Mouse (Mus musculus): Measurements from ENCODE around the gene Vav1.

GRCm38 (mm10) chr17:57273846-57274245 is 5.1 kb upstream of the Vav1 start:
- no peak for TF ChIP-seq EP300 (optimal IDR thresholded peaks at IDR 0.05)
- no peak for TF ChIP-seq CTCF (IDR thresholded peaks at IDR 0.05; ENCODE audit: low read depth)
